Mouse (Mus musculus): Measurements from ENCODE around the gene Robo4.

DNA sequence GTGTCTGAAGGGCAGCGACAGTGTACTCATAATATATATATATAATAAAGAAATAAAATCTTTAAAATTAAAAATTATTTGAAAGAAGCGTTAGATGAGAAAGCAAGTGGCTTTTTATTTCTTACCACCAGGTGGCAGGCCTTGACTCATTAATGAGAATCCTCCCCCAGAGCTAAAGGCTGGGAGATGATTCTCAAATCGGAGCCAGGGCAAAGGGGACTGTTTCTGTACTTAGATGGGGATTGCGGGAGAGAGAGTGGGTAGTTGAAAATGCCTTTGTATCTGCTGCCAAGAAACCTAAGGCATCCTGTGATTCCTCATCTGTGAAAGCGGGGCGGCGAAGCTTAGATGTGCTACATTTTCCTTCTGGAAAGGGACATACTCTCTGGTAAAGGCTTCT is 61.1 kb downstream of the Robo4 start:
- TF ChIP-seq EP300 (IDR thresholded peaks at IDR 0.05; ENCODE audit: low read depth) = no peak
- peak; percentile 72 for TF ChIP-seq CTCF (IDR thresholded peaks at IDR 0.05; ENCODE audit: low read depth)
